Mouse (Mus musculus) left cerebral cortex, adult 18-20 months (tissue): ENCODE measurements around the gene Tor4a. TPM values are rescaled to one million over a fixed set of nuclear protein-coding genes. Genes with fewer than 3 reads are reported as not detected.

Experiments
- DNase-seq, 2 experiments: peaks; one replicate each; pipeline ENCODE4 v3.0.0; 2021 to 2022; ENCODE audit warnings: low spot score in 2 of 2, mixed read lengths in 1 of 2
- total RNA-seq, 2 experiments: library from RNA; stranded (reverse); gene quantifications; 2 replicates each; pipeline ENCODE4 v1.2.3; 2021

Tor4a gene
- total RNA-seq, 2 experiments from 2014 or later = 2.2 to 2.5 TPM

DNA sequence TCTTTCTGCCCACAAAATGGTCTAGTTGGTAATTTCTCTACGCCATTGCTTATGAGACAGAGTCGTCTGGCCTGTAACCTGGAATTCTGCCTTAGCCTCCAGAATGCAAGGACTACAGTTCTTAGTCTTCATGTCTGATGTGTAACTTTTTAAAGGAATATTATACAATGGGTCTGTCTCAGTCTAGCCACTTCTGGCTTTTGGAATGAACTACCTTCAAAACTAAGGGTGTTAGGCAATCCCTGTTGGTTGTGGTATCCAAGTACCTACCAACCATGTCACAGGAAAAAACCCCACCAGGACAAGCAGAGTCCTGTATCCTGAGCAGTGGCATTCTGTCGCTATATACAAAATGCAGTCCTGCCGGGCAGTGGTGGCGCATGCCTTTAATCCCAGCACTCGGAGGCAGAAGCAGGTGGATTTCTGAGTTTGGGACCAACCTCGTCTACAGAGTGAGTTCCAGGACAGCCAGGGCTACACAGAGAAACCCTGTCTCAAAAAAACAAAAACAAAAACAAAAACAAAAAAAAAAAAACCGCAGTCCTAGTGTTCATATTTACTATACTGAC, 29.2 kb upstream of the Tor4a start:
- no peak for DNase-seq

DNA sequence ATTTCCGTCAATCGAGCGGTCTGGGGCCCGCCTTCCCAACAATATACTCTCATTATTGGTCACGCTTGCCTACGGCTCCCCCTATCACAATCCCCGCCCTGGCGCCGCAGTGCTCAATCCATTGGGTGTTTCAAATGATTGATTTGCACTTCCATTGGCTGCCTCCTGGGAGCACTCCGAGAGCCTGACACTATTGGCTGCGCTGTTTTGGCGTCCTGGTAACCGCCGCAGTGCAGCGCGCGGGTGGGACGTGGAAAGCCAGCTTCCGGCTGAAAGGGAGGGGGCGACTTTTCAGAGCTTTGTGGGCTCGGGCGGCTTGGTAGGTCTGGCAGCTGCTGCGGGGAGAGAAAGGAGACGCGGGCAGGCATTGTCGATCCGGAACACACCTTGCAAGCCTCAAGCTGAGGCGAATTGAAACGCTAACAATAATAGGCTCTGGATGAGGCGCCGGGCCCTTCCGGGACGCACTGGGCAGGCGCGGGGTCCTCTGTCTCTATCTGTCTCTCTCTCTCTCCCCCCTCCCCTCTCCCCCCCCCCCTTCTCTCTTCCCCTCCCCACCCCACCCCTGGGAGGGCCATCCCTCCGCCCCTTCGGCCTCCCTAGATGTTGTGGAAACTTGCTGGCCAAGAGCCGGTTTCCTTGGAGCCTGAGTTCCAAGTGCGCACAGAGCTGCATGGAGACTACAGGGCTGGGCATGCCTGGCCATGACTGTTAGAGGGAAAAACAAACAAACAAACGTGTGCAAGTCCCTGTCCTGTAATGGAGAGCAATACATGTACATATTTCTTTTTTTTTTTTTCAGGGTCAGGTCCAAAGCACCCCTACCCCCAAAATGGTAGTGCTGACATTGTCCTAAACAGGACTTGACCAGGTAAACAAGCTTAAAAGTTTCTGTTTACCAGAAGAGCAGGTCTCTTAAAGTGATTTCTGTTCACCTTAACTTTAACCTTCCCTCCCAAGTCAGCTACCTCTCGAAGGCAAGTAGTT, 28.4 kb upstream of the Tor4a start:
- peak; percentile 95 to 98 for DNase-seq

DNA sequence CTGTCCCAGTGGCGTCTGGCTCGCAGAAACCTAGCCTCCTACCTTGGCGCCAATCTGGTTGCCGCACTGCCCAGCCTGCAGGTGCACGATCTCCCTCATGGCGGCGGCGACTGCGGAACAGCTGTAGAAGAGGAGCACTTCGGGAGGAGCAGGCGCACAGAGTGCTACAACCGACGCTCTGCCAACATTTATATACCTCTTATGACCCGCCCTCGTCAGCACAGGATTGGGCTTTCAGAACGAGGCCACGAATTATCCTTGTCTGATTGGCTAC, 27.7 kb upstream of the Tor4a start, which contains the start of gene Tubb4b:
TSS of gene Tubb4b (minus strand) at position 211 of the 274 bp plus-strand sequence.
- DNase-seq = no peak

DNA sequence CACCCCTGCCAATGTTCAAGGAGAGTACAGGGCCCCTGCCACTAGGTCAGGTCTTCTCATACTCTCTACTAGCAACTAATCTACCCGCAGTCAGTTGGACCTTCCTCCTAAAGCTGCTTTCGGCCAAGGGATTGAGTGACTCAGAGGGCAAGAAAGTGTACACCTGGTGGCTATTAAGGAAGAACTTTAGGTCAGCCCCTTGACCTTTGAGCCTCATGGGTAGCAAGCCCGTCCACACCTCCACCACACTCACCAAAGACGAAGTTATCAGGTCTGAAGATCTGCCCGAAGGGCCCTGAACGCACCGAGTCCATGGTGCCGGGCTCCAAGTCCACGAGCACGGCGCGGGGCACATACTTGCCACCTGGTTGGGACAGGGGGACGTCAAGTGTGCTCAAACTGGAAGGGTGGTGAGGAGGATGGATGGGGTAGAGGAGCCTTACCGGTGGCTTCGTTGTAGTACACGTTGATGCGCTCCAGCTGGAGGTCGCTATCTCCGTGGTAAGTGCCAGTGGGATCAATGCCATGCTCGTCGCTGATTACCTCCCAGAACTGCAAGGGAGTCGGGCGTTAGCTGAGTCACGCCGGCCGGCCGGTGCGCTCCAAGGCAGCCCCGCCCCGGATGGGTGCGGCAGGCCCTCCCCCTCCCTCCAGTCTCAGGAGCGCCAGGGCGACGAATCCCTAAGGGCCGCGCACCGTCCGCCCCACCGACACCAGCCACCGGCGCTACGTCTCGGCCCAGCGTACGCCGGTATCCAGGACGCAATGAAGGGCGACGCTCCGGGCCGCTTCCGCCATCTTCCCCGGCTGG, 27.2 kb upstream of the Tor4a start:
- DNase-seq = peak; percentile 74 to 77

DNA sequence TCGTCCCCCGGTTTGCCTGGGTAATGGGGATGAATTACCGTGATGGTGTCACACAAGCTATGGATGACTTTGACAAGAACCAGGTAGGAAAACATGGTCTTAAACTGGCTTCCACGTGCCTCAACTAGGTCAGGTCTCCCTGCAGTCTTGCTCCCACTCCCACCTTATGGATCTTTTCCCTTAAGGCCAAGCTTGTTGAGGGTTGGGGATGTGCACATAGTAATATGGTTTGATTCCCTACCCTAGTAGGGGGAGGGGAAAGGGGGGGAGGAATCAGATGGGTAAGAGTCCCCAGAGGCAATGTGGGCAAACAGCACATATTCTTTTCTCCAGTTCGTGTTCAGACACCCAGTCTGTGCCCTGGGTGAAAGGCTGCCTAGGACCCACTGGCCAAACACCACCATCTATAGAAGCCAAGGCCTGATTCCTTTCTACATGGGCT, 24.7 kb upstream of the Tor4a start:
- DNase-seq = no peak

DNA sequence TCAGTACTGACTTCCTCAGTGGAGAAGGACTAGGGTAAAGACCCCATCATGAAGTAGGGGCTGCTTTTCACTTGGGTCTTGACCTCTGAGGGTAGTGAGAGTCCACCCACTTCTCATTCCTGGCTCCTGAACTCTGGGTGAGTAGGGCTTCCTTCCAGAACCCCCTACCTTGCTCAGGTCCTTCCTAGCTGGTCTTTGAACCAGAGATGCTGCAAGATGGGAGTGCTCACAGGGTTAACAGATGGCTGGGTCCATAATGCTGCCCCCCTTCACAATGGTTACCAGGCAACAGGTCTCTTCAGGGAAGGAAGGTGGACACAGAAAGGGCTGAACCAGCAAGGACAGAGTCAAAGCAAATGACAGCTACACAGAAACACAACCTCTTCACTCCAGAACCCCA, 21.8 kb upstream of the Tor4a start, which contains the start of gene Fam166a:
TSS of gene Fam166a (plus strand) at position 301 of the 400 bp plus-strand sequence.
- no peak for DNase-seq

DNA sequence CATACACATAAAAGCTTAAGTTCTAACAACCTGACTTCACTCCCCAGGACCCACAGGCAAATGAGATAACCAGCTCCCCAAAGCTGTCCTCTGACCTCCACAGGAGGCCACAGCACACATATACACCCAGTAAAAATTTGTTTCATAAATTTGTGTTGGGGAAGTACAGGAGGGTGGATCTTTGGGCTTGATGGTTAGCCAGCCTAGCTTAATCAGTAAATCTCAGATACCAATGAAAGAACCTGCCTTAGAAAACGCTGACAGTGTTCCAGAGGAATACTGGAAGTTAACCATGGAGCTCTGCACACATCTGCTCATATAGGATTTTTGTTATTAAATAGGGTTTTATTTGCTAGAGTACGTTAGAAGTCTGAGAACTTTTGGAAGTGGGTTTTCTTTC, 21.0 kb upstream of the Tor4a start:
- DNase-seq = no peak

DNA sequence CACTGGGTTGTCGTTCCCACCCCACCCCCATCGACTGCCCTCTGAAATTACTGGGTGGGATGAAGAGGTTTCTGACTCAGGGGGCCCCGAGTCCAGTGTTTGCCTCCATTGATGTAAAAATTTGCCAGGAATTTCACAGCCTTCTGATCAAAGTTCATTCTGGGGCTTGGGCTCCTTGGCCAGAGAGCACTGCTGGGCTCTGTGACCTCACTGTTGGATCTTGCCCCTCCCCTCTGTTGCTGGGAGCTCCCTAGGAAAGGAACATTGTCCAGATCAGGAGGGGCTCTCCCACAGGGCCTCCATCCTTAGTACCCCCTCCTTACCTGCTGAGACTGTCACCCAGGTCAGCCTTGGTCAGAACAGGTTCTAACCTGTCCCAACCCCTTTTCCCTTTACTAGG, 17.8 kb upstream of the Tor4a start, which contains the start of gene Stpg3:
TSS of gene Stpg3 (minus strand) at position 194 of the 400 bp plus-strand sequence.
- DNase-seq = no peak

DNA sequence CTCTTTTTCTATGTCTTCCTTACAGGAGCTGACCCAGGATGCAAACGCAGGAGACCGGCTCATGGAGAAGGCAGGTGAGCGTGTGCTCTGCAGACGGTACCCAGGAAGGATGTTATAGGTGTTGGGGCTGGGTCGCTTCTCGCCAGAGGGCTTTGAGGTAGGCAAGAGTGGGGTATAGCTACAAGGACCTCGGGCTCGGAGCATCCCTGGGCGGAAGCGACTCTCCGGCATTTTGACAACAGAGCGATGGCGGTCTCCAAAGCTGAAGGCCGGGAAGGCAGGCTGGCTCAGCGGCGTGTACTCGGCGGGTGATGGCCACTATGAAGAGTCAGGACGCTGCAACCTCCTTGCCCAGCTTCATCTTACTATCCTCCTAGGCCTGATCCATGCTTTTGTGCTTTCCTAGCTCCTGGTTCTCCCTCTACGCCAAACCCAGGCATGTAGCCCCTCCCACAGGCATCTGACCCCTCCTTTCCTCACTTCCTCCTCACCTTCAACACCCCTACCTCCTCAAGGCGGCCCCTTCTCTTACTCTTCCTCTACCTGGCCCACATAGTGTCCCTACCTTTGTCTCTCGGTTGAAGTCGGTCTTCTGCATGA, 16.7 kb upstream of the Tor4a start:
- no peak for DNase-seq

DNA sequence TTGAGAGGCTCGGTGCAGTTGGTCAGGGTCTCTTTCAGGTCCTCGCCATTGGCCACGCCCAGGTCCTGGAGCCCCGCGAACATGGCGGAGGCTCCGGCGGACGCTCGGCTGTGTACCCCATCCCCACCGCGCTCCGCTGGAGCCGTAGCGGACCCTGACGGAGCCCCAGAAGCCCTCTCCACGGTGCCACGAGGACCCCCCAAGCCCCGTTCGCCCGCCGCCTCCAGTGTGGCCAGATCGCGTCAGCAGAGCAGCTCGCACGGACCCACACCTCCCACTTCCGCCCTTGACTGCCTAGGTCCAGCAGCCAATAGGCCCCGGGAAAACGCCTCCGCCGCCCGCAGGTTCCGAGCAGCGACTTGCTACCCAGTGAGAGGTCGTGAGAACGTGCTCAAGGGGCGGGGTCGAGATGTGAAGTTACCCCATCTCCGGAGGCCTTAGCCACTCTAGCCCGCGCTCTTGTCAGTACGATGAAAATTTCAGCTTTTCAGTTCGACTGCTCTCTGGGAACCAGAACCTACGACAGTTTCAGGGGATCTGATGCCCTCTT, 14.5 kb upstream of the Tor4a start, which contains the start of gene Nelfb:
TSS of gene Nelfb (minus strand) at position 369 of the 550 bp plus-strand sequence.
- peak; percentile 76 to 88 for DNase-seq

DNA sequence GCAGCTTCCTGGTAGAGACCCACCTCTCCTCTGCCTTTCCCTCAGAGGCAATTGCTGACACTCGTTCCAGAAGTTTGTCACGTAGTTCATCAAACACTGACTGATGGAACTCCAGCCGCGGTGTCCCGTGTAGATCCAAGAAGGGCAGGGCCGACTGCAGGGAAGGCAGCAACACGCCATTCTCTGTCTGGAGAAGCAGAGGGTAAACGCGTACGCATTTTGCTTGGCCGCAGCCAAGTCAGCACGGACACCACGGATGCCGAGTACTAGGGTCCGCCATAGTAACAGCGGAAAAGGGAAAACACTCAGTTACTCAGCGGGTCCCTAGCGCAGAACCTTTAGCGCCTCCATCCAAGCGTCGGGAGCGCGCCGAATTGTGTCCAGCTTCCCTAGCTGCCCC, 14.0 kb upstream of the Tor4a start:
- peak in 1 of 2 experiments; percentile 26 for DNase-seq

DNA sequence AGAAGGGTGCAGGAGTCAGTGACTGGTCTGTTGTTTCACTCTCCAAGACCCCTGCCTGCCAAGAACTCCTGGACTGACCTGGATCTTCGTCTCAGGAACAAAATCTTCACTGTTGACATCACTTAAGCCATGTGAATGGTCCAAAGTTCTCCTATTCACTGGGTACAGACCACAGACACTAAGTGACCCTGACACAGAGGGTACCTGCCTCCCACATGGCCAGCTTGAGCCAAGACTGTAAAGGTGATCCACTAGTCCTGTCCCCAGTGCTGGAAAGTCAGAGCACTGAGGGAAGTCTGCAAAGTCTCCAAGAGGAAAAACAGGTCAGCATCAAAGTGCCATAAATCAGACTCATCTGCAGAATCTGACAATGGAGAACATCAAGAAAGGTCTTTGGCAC, 10.9 kb upstream of the Tor4a start:
- no peak for DNase-seq

DNA sequence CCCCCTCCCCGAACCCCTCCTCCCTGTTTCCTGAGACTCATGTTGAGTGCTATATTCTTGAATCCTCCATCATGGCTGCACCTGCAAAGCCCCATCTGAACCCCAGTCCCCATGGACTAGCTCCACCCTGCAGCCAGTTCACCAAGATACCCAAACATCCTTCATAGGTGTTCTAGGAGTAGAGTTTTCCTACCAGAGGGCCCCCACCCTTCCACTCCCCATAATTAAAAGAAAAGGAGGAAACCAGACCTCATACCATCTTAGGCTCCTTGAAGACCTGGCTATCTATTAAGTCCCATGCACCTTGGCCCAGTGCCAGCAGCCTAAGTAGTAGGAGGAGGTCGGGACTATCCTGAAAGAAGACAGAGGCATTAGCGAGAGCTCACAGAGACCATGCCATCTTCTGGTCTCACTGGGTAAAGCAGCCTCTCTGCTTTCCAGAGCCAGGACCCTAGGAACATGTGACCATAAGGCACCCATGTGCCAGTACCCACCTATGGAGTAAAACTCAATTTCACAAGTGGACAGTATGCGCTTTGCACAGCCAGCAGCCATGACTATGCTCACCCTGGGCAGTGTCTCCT, 7.0 kb upstream of the Tor4a start:
- DNase-seq = no peak

DNA sequence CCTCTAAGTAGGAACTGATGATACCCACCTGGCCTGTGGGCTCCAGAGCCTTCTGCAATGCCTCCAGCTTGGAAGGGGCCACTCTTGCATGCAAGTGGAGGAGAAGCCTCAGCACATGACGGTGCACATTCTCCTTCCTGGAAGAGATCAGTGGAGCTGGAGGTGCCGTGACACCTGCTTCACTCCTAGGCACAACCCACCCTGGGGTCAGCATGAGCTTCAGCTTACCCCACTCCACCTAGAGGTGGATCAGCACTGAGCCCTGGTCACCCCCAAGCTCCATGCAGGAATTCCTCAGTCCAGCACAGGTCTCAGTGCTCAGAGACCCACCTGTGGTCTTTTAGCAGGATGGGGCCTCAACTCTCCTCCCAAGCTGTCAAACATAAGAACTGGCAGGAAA, 3.9 kb upstream of the Tor4a start:
- DNase-seq = no peak

DNA sequence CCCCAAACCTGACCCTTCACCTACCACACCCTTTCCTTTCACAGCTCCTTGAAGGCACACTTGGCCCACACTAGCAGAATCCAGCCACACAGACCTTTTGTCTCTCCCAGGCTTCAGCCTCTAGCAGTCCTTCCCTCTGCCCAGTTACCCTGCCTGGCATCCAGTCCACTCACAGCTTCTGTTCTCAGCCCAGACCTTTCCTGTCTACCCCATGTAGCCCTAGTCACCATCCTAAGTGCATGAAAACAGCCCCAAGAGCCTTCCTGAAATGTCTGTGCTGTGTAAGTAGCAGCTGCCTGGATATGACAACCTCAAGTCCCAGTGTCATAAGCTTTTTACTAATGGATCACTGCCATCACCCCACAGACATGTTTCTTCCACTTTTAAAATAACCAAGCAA, 1.3 kb upstream of the Tor4a start:
- DNase-seq = no peak

DNA sequence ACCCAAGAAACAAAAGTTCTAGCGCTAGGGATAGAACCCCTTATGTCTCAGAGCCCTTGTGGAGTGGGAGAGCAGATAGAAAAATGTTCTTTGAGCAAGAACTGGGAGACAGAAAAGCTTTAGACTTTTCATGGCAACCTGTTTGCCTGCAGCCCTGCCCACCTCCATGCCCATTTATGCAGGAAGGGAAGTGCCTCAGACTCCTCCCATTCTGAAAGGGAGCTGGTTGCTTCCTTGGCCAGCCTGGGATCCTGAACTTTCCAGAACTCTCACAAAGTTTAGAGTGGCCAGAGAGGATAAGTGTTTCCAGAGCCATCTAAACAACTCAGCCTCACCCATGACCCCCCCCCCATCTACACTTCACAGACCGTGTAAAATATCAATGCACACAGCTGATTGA, 505 bp upstream of the Tor4a start:
- DNase-seq = no peak

DNA sequence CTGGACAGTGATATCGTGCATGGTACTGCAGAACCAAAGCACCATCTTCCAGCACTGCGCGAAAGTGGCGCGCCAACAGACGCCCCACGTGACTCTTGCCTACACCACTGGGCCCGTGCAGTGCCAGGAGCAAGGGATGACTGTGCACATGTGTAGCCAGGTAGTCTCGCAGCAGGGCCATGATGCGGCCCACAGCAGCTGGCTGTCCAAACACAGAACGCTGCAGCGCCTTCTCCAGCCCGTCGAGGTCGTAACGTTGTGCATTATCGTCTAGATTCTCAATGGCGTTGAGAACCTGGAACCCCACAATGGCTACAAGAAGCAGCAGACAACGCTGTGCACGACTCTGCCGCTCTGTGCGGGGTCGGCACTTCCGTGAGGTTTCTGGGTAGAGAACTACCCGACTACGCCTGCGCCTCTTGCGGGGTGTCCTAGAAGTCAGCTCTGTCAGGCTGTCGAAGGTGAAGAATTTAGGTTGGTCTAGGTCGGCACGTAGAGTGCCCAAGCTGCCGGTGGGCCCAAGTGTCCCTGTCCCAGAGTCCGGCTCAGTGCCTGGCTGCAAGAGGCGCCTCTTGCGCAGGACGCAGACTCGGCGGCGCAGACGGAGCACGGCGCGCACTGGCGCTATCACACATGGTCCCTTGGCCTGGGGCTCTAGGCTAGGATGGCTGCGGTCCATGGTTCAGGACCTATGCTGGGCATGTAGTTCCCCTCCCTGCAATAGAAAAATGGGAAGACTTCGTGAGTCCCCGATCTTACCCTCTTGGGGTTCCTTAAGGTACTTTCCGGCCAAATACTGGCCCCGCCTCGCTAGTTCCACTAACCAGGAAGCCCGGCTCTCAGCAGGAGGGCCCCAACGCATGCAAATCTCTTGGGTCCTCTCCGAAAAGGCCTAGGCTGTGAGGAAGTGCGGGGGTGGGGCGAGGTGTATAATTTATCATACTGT, 1.2 kb downstream of the Tor4a start:
- DNase-seq = no peak

DNA sequence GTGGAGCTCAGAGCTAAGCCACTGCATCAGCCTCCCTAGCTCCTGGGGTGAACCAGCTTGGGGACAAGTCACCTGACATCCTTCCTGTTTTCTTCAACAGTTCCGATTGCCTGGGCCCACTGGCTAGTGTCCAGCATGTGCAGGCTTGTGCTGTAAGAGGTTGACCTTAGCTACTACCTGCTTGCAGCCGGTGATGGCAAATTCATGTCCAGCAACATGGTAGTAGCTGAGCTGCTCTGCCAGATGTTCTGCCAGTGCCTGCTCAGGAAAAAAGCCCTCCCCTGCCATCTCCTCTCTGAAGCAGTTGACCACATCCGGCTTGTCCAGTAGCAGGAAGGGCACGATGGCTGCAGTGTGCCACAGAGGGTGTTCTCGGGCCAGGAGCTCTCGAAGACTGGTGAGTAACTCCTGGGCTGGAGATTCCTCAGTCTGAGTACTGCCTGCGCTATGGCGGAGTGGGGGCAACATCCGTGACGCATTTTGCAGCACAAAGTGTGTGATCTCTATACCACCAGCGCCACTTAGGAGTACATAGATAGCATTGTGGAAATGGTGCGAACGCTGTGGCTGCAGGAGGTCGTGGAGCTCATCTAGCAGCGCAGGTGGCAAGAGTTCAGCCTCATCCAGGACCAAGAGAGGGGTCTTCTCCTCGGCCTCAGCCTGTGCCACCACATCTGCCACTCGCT, 2.1 kb downstream of the Tor4a start:
- no peak for DNase-seq

DNA sequence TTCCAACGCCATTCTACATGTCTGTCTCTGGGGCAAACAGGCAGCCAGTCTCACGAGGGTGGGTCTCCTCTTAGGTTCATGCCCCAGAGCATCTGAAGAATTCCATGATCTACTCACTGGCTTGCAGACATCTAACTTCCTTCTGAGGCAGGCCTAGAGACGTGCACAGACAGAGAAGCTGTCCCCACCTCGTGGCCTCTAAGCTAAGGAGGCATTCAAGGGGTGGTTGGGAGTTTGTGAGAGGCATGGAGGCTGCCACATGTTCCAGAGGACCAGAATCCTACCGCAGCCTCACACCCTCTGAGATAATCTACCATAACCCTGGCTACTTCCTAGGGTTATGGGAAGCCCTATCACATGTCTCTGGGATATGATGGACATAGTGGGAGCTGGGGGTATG, 2.7 kb downstream of the Tor4a start:
- no peak for DNase-seq
